Mouse (Mus musculus) hindbrain, postnatal 0 days (tissue): ENCODE results near the gene Ppp1cb. TPM values are rescaled to one million over a fixed set of nuclear protein-coding genes. Genes with fewer than 3 reads are reported as not detected.

Experiments
- ATAC-seq: fragments of 200-750 bp; cut with Nextera tagmentation; 2 replicates; pipeline ENCODE4 v1.8.0; 2017; ENCODE audit warnings: mild to moderate bottlenecking, moderate TSS enrichment, moderate library complexity
- DNase-seq: peaks from one replicate; pipeline ENCODE4 v3.0.0-alpha.2; 2015; ENCODE audit warnings: low spot score
- H3K27ac ChIP-seq: fragments of 300-500 bp; sonication (generic); 2 replicates; pipeline ENCODE4 v1.5.1; 2014; ENCODE audit warnings: mild to moderate bottlenecking
- H3K27me3 ChIP-seq: fragments of 300-500 bp; sonication (generic); 2 replicates; pipeline ENCODE4 v1.6.1; 2014; ENCODE audit warnings: low read length, mixed read lengths; ENCODE audit not compliant: insufficient read depth
- H3K36me3 ChIP-seq: fragments of 300-500 bp; sonication (generic); 2 replicates; pipeline ENCODE4 v1.6.1; 2014; ENCODE audit warnings: low read length, mixed read lengths; ENCODE audit not compliant: insufficient read depth
- H3K4me1 ChIP-seq: fragments of 300-500 bp; sonication (generic); 2 replicates; pipeline ENCODE4 v1.6.1; 2014; ENCODE audit warnings: antibody characterized with exemption, low read length, mixed read lengths; ENCODE audit not compliant: insufficient read depth
- H3K4me2 ChIP-seq: fragments of 300-500 bp; sonication (generic); 2 replicates; pipeline ENCODE4 v1.6.1; 2014; ENCODE audit warnings: low read depth, mild to moderate bottlenecking, low read length, moderate library complexity, mixed read lengths
- H3K4me3 ChIP-seq: fragments of 300-500 bp; sonication (generic); 2 replicates; pipeline ENCODE4 v1.5.1; 2014; ENCODE audit warnings: low read length
- H3K9ac ChIP-seq: fragments of 300-500 bp; sonication (generic); replicated peaks from 2 replicates; pipeline ENCODE4 v1.6.1; 2014; ENCODE audit warnings: mild to moderate bottlenecking, low read length, moderate library complexity, mixed read lengths
- H3K9me3 ChIP-seq: fragments of 300-500 bp; sonication (generic); 2 replicates; pipeline ENCODE4 v1.6.1; 2016; ENCODE audit warnings: low read length, mixed read lengths
- CTCF ChIP-seq: IDR thresholded peaks from 2 replicates; pipeline ENCODE4 v1.5.1; 2016; ENCODE audit warnings: antibody characterized with exemption, control low read depth, low read depth
- WGBS: fragments of 180-500 bp; shearing (Covaris S2); extraction: QIAGEN DNeasy Blood & Tissue Kit; methylation state at CpG from one replicate; pipeline ENCODE4 v1.1.7; 2014; 5-methylcytosine and 5-hydroxymethylcytosine counted together
- polyA plus RNA-seq: library from polyadenylated mRNA; unstranded; fragments of >200 nt; fragmentation: Nextera tagmentation; extraction: Ambion mirVana; gene quantifications from 2 replicates; pipeline ENCODE4 v1.2.1, GENCODE M21; 2015
- total RNA-seq: library from RNA; depleted of rRNA; stranded (reverse); fragments of >200 nt; gene quantifications from 2 replicates; pipeline ENCODE4 v1.2.3, GENCODE M21; 2014

Ppp1cb gene
- total and polyA plus RNA-seq, 2 experiments from 2014 or later: 110 to 199 TPM

DNA sequence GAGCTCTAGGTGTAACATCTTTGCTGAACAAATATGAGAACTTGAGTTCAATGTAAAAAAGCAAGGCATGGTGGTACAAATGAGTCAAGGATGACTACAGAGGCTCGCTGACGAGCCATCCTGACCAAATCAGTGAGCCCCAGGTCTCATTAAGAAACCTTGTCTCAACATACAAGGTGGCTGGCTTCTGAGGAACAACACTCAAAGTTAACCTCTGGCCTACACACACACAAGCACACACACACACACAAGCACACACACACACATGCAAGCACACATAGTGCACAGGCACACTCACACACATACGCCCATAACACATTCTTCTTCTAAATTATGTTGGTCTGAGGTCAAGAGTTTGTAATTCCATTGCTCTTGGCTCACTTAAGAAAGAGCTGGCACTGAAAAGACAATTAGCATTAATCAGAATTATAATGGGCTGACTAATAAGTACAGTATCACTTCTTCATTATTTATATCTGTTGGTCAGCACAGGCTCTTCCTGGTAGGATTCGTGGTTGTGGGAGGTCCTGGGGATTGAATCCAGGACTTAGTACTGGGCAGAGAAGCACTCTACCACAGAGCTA is 16.6 kb upstream of the Ppp1cb start:
- TF ChIP-seq CTCF: no peak
- H3K27ac ChIP-seq: no peak overlapping the region
- no peak overlapping the region for H3K9ac ChIP-seq
- no peaks in the 10 kb centered on the region for H3K27me3 ChIP-seq
- H3K4me2 ChIP-seq: no peak overlapping the region
- 92% methylated on average over 4 of the region's 4 CpGs for WGBS
- H3K4me1 ChIP-seq: no peaks in the 10 kb centered on the region
- ATAC-seq (no peak), DNase-seq (no peak)
- no peaks in the 10 kb centered on the region for H3K9me3 ChIP-seq
- no peak overlapping the region for H3K4me3 ChIP-seq
- H3K36me3 ChIP-seq: no peaks in the 10 kb centered on the region

DNA sequence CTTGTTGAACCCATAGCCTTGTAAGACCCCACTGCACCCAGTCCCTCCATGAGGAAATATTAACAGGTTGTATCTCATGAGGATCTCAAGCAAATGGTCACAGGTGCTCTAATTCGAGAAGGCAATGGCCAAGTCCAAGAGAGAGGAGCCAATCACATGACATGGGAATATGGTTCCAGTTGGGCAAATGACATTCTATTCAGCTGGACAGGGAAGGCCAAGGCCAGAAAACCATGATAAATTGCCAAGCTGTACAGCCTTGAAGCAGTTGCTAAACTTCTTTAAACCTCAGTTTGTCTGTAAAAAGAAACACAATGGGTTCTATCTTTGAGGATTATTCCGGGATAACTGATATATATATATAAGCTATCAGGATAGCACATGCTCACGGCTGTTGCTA is 14.7 kb upstream of the Ppp1cb start:
- Histone ChIP-seq H3K4me2 (no peak overlapping the region), H3K4me1 (no peaks in the 10 kb centered on the region), H3K9me3 (no peaks in the 10 kb centered on the region), H3K4me3 (no peak overlapping the region), H3K9ac (no peak overlapping the region), H3K27ac (no peak overlapping the region), H3K36me3 (no peaks in the 10 kb centered on the region), H3K27me3 (no peaks in the 10 kb centered on the region)
- ATAC-seq (no peak), DNase-seq (no peak)
- TF ChIP-seq CTCF: no peak
- 89% methylated on average over 3 of the region's 3 CpGs for WGBS

DNA sequence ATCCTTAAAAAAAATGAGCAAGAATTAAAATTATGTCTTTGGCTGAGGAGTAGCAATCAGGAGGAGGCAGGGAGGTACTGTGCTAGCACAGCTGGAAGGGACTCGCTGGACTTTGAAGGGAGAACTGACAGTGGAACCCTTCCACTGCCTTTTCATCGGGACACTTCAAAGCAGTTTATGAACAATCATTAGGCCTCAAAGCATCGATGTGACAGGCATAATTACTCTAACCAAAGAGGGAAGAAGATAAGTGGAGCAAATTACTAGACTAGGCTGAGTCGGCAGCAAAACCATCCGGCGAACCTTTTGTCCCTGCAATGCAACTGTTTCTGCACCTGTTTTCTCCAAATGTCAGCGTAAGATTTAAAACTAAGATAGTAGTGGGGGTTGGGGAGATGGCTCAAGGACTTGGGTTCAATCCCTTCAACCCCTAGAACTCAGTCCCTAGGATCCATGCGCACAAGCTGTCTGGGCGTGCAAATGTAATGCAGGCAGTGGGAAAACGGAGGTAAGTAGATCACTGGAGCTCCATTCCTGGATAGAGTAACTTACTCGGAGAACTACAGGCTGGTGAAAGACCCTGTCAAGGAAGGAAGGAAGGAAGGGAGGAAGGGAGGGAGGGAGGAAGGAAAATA is 13.2 kb upstream of the Ppp1cb start:
- H3K4me2 ChIP-seq: no peak overlapping the region
- WGBS: 57% methylated on average over 11 of the region's 11 CpGs
- no peaks in the 10 kb centered on the region for H3K9me3 ChIP-seq
- ATAC-seq (no peak), DNase-seq (no peak)
- H3K27me3 ChIP-seq: no peaks in the 10 kb centered on the region
- no peak overlapping the region for H3K9ac ChIP-seq
- no peak overlapping the region for H3K4me3 ChIP-seq
- no peak for TF ChIP-seq CTCF
- H3K27ac ChIP-seq: no peak overlapping the region
- H3K4me1 ChIP-seq: no peaks in the 10 kb centered on the region
- no peaks in the 10 kb centered on the region for H3K36me3 ChIP-seq

DNA sequence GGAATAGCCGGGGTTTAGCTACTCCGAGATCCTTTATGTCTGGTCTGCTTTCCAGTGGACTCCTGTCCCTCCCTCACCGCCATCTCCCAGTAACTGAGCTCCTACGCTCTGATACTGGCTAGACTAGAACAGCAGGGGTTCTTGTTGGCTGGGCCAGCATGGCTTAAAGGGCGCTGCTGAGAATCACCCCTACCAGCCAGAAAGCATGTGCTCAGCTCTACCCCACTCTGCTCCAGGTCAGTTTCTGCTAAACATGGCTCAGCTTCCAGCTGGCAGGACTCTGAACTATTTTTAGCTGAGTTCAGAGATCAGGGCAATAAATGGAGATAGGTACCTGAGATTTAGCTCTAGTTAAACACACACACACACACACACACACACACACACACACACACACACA is 12.2 kb upstream of the Ppp1cb start:
- Histone ChIP-seq H3K4me2 (no peak overlapping the region), H3K27me3 (no peaks in the 10 kb centered on the region), H3K27ac (no peak overlapping the region), H3K4me3 (no peak overlapping the region), H3K9ac (no peak overlapping the region), H3K4me1 (no peaks in the 10 kb centered on the region), H3K36me3 (no peaks in the 10 kb centered on the region), H3K9me3 (no peaks in the 10 kb centered on the region)
- WGBS: 30% methylated on average over 5 of the region's 5 CpGs
- TF ChIP-seq CTCF: no peak
- DNase-seq: peak; percentile 22
- no peak; the same call in 1 of the 2 replicates for ATAC-seq

DNA sequence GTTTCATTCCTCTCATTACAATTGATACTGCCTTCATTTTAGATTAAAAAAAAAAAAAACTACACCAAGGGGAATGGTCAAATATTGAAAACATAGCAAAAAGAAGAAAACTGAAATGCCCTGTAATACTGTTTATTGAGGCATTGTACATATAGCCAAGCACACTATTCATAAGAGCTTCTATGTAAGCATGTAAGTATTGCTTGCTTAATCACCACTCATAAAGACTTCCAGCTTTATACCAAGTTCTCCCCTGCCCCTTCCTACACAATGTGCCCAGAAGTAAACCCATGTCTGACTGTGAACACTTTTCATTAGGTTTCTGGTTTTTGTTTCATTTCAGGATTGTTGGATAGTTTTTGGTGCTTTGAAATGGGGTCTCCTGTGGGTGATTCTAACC is 11.8 kb upstream of the Ppp1cb start:
- H3K27me3 ChIP-seq: no peaks in the 10 kb centered on the region
- H3K36me3 ChIP-seq: no peaks in the 10 kb centered on the region
- TF ChIP-seq CTCF: no peak
- DNase-seq (no peak), ATAC-seq (no peak)
- no peak overlapping the region for H3K9ac ChIP-seq
- H3K27ac ChIP-seq: no peak overlapping the region
- no peaks in the 10 kb centered on the region for H3K9me3 ChIP-seq
- H3K4me3 ChIP-seq: no peak overlapping the region
- H3K4me1 ChIP-seq: no peaks in the 10 kb centered on the region
- H3K4me2 ChIP-seq: no peak overlapping the region

DNA sequence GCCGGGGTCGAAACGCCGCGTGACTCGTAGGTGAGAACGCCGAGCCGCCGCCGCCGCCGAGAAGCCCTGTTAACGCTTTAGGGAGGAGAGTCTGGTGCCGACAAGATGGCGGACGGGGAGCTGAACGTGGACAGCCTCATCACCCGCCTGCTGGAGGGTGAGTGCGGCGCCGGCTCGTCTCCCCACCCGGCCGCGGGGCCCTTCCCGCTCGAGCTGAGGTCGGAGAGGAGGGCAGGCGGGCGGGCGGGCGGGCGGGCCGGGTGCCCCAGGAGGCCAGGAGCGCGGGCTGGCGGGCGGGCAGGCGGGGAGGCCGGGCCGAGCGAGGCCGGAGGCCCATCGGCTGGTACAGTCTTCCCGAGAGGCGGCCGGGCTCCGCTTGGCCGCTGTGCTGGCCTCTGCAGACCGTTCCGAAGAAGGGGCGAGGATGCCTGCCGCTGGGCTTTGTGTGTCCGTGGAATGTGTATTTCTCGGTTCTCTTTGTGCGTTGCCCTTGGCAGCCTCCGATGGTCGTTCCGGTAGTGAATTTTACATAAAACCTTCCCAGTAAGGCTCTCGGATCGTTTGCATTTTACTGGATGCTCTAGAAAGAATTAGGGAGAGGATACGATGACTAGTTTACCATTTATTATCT is 723 bp downstream of the Ppp1cb start:
- WGBS: 0% methylated on average over 61 of the region's 63 CpGs
- peak; percentile 85 for ATAC-seq

More for the DNA sequence above, 723 bp downstream of the Ppp1cb start:
- H3K27me3 ChIP-seq: no peaks in the 10 kb centered on the region
- DNase-seq: peak; percentile 60
- H3K4me1 ChIP-seq: peaks cover 6% of the 10 kb centered on the region; the same call in 1 of the 2 replicates
- TF ChIP-seq CTCF: no peak
- peak overlapping the region; percentile 74 for H3K4me2 ChIP-seq
- no peaks in the 10 kb centered on the region for H3K36me3 ChIP-seq
- H3K9me3 ChIP-seq: no peaks in the 10 kb centered on the region
- peak overlapping the region; percentile 96 for H3K4me3 ChIP-seq
- H3K27ac ChIP-seq: peak overlapping the region; percentile 99
- peak overlapping the region; percentile 99 for H3K9ac ChIP-seq
